Comparison of ENCODE assay signal across 22 mouse cellular contexts in genomic region chr12:118285099-118285498, GRCm38 (mm10). TPM values are rescaled to one million over a fixed set of nuclear protein-coding genes. Genes with fewer than 3 reads are reported as not detected.
DNase-seq lines count a peak whose midpoint lies in the region; ATAC-seq and TF ChIP-seq lines count a peak whose summit lies in the region.
"Had no signal": no experiment of that assay in that cellular context is flagged by ENCODE, and none has a peak within 500 bp of the region (broad histone marks: within the 10 kb centered on the region; RNA-seq: fewer than 3 reads in every experiment).

No protein-coding gene starts in this region.

- H3K4me3 ChIP-seq in liver, postnatal 0 days (ENCODE audit: low read depth, low read length), result no peak overlapping the region
- no peak overlapping the region for H3K4me3 ChIP-seq in kidney, embryonic 15.5 days (replicated peaks)
- H3K4me3 ChIP-seq: erythroblast, embryonic 14.5 days; limb, embryonic 12.5 days; liver, embryonic 13.5 days had no signal

- H3K4me1 ChIP-seq in liver, postnatal 0 days (ENCODE audit: insufficient read depth), result peaks cover 3% of the 10 kb centered on the region; the same call in 1 of the 2 replicates
- H3K4me1 ChIP-seq in kidney, embryonic 15.5 days, result no peaks in the 10 kb centered on the region

- no peak for TF ChIP-seq EP300 in liver, postnatal 0 days (IDR thresholded peaks at IDR 0.05; ENCODE audit: low read depth)

- H3K4me2 ChIP-seq in liver, postnatal 0 days (ENCODE audit: low read depth, low read length), result no peak overlapping the region
- H3K4me2 ChIP-seq in kidney, embryonic 15.5 days, result no peak overlapping the region
- H3K4me2 ChIP-seq: hindbrain, embryonic 14.5 days; limb, embryonic 12.5 days; liver, embryonic 13.5 days; lung, embryonic 14.5 days had no signal

- DNase-seq in adrenal gland, adult 2 months, result peak; percentile 13
- DNase-seq in adrenal gland, adult 8-10 months, result no peak
- peak; percentile 7 to 22 for DNase-seq in heart, adult 9 months (ENCODE audit: low spot score in 2 of 2)
- DNase-seq in heart, adult 8-10 months (ENCODE audit: low spot score), result no peak
- DNase-seq in liver, postnatal 0 days, result no peak
- no peak for DNase-seq in liver
- DNase-seq: cerebellum, adult 2 months; cerebellum, postnatal 14 days; kidney, adult 11 months; kidney, postnatal 25 days; liver, embryonic 13.5 days; lung, embryonic 14.5 days; lung, postnatal 14 days; midbrain, embryonic 14.5 days; right cerebral cortex, postnatal 14 days; thymus, postnatal 4 days had no signal

- H3K27ac ChIP-seq in liver, postnatal 0 days (ENCODE audit: low read depth), result 0 out of 2 replicates have a peak overlapping the region, but pooled peaks have one; percentile 16
- H3K27ac ChIP-seq in kidney, embryonic 15.5 days, result no peak overlapping the region
- H3K27ac ChIP-seq: hindbrain, embryonic 14.5 days; limb, embryonic 12.5 days; liver, embryonic 13.5 days had no signal

- no peak for ATAC-seq in liver, postnatal 0 days
- ATAC-seq in kidney, embryonic 15.5 days (replicated peaks; ENCODE audit: low FRiP score), result no peak
- ATAC-seq: forebrain, embryonic 16.5 days; inflammation-experienced regulatory T-cells, adult 6 months had no signal

- 74% methylated on average over 6 of the region's 6 CpGs for WGBS in liver, postnatal 0 days (ENCODE audit: insufficient replicate concordance)
- WGBS in kidney, embryonic 15.5 days, result 60% methylated on average over 6 of the region's 6 CpGs

- no peak for TF ChIP-seq CTCF in liver, postnatal 0 days (IDR thresholded peaks at IDR 0.05; ENCODE audit: low read depth)

- H3K36me3 ChIP-seq in liver, postnatal 0 days (replicated peaks; ENCODE audit: insufficient read depth, low read length), result no peaks in the 10 kb centered on the region
- H3K36me3 ChIP-seq in kidney, embryonic 15.5 days, result no peaks in the 10 kb centered on the region
- H3K36me3 ChIP-seq: limb, embryonic 12.5 days; liver, embryonic 13.5 days had no signal

- H3K27me3 ChIP-seq in liver, postnatal 0 days (ENCODE audit: insufficient read depth, low read length), result no peaks in the 10 kb centered on the region
- no peaks in the 10 kb centered on the region for H3K27me3 ChIP-seq in kidney, embryonic 15.5 days
- H3K27me3 ChIP-seq: limb, embryonic 12.5 days; liver, embryonic 13.5 days had no signal

- no peak overlapping the region for H3K9ac ChIP-seq in liver, postnatal 0 days (replicated peaks)
- no peak overlapping the region for H3K9ac ChIP-seq in kidney, embryonic 15.5 days
- H3K9ac ChIP-seq: hindbrain, embryonic 14.5 days; limb, embryonic 12.5 days; liver, embryonic 13.5 days; lung, embryonic 14.5 days had no signal

- no peaks in the 10 kb centered on the region for H3K9me3 ChIP-seq in liver, postnatal 0 days (ENCODE audit: low read length)
- H3K9me3 ChIP-seq in kidney, embryonic 15.5 days (replicated peaks), result no peaks in the 10 kb centered on the region
- H3K9me3 ChIP-seq: limb, embryonic 12.5 days; liver, embryonic 13.5 days had no signal

RNA-seq across cellular contexts. Expression of gene Sp4, which starts 16.1 kb away (rescaled TPM):
- 1 to 10 TPM; 7.4 to 7.8 TPM for total RNA-seq in adrenal gland, adult 2 months (2021)
- 1.3 and 1.8 TPM in 2 replicates for polyA plus RNA-seq in adrenal gland, adult 2 months (2012; rRNA removed)
- 10 to 100 TPM in 2 of 4 experiments, 1 to 10 TPM in 2; 7.3 to 14.3 (median 9.6) TPM for total RNA-seq in adrenal gland, adult 8-10 months (2022)
- 10 to 100 TPM in 2 of 4 experiments, 1 to 10 TPM in 2; 9.5 to 14.1 (median 11.7) TPM for total RNA-seq in heart, adult 8-10 months (2022)
- polyA plus RNA-seq in liver, postnatal 0 days (2015; fragmentation: Nextera tagmentation; extraction: Ambion mirVana), result 2.5 and 3.0 TPM in 2 replicates
- polyA plus RNA-seq in kidney, embryonic 15.5 days (2015; fragmentation: Nextera tagmentation; extraction: Ambion mirVana), result 7.8 and 9.3 TPM in 2 replicates

Comparison
In these comparisons a context has a peak if more than half of its experiments do, and no peak if none do; other contexts are left out.
1. DNase-seq: peak in adrenal gland, adult 2 months (single experiment) and heart, adult 9 months (2 of 2); none in adrenal gland, adult 8-10 months (single experiment), heart, adult 8-10 months (single experiment), liver, postnatal 0 days (single experiment) and liver (single experiment).